Comparison of ENCODE assay signal across 9 mouse cellular contexts in genomic region chr3:31308906-31309305, GRCm38 (mm10). TPM values are rescaled to one million over a fixed set of nuclear protein-coding genes. Genes with fewer than 3 reads are reported as not detected.
A peak's percentile ranks its signal among the peaks of the same experiment; 100 is the strongest.
DNase-seq lines count a peak whose midpoint lies in the region; ATAC-seq and TF ChIP-seq lines count a peak whose summit lies in the region.
"Had no signal": no experiment of that assay in that cellular context is flagged by ENCODE, and none has a peak within 500 bp of the region (broad histone marks: within the 10 kb centered on the region; RNA-seq: fewer than 3 reads in every experiment).

No protein-coding gene starts in this region.

- 2% methylated on average over 14 of the region's 14 CpGs for WGBS in embryonic facial prominence, embryonic 14.5 days
- 2% methylated on average over 14 of the region's 14 CpGs for WGBS in hindbrain, embryonic 16.5 days
- 2% methylated on average over 14 of the region's 14 CpGs for WGBS in midbrain, embryonic 10.5 days

- intact Hi-C loops in left cerebral cortex, adult 2 months (cut with DNase I) = loop anchor here (2.0 kb wide), 1 partner anchor 88 kb away; no protein-coding TSS in a partner anchor
- intact Hi-C loops in left cerebral cortex, postnatal 25 days (cut with DNase I) = loop anchor here (1.0 to 5.0 kb wide), 5 partner anchors 20 to 217 kb away; partner anchors contain the start of gene Cldn11

- H3K4me2 ChIP-seq in embryonic facial prominence, embryonic 14.5 days (ENCODE audit: low read depth, low read length) = peak overlapping the region; percentile 33; the same call in 1 of the 2 replicates
- H3K4me2 ChIP-seq in hindbrain, embryonic 16.5 days (ENCODE audit: low read length) = peak overlapping the region; percentile 66
- H3K4me2 ChIP-seq: limb, embryonic 15.5 days had no signal

- 0 out of 2 replicates have a peak, but pooled peaks cover 3% of the 10 kb centered on the region for H3K4me1 ChIP-seq in embryonic facial prominence, embryonic 14.5 days (ENCODE audit: control insufficient read depth, insufficient read depth, low read length)
- H3K4me1 ChIP-seq in hindbrain, embryonic 16.5 days (ENCODE audit: control insufficient read depth, insufficient read depth, low read depth, low read length) = peaks cover 4% of the 10 kb centered on the region; the same call in 1 of the 2 replicates
- peaks cover 17% of the 10 kb centered on the region for H3K4me1 ChIP-seq in midbrain, embryonic 10.5 days

- peaks cover 39% of the 10 kb centered on the region for H3K27me3 ChIP-seq in embryonic facial prominence, embryonic 14.5 days (replicated peaks; ENCODE audit: control insufficient read depth, insufficient read depth, low read length)
- H3K27me3 ChIP-seq in hindbrain, embryonic 16.5 days (replicated peaks; ENCODE audit: control insufficient read depth, insufficient read depth, low read length) = no peaks in the 10 kb centered on the region
- peaks cover 37% of the 10 kb centered on the region for H3K27me3 ChIP-seq in midbrain, embryonic 10.5 days (ENCODE audit: low read depth, poor library complexity, severe bottlenecking)

- peak; percentile 53; the same call in 1 of the 2 replicates for ATAC-seq in embryonic facial prominence, embryonic 14.5 days (ENCODE audit: low read depth)
- ATAC-seq in hindbrain, embryonic 16.5 days = 0 out of 2 replicates have a peak, but pooled peaks have one; percentile 2

- peak overlapping the region; percentile 96 for H3K27ac ChIP-seq in left cerebral cortex, adult 2 months
- no peak overlapping the region for H3K27ac ChIP-seq in embryonic facial prominence, embryonic 14.5 days (replicated peaks; ENCODE audit: low read depth, low read length)
- peak overlapping the region; percentile 21; the same call in 1 of the 2 replicates for H3K27ac ChIP-seq in hindbrain, embryonic 16.5 days (ENCODE audit: low read depth, low read length)
- no peak overlapping the region for H3K27ac ChIP-seq in midbrain, embryonic 10.5 days (replicated peaks)
- H3K27ac ChIP-seq: limb, embryonic 15.5 days had no signal

- DNase-seq in left cerebral cortex, adult 2 months (ENCODE audit: extremely low spot score in 1 of 2, low spot score in 2 of 2) = no peak
- no peak for DNase-seq in left cerebral cortex, postnatal 25 days (ENCODE audit: low spot score in 2 of 2)
- DNase-seq in ZHBTc4 (ENCODE audit: low read depth, low spot score) = peak; percentile 80
- peak; percentile 66 for DNase-seq in embryonic facial prominence, embryonic 14.5 days (ENCODE audit: low spot score)
- DNase-seq in midbrain, embryonic 10.5 days (ENCODE audit: low spot score) = peak; percentile 75
- DNase-seq in urinary bladder, postnatal 4 days (ENCODE audit: low spot score in 2 of 2) = peak; percentile 25 to 67
- no peak for DNase-seq in B cell, adult 2 months

- no peaks in the 10 kb centered on the region for H3K9me3 ChIP-seq in embryonic facial prominence, embryonic 14.5 days (ENCODE audit: control insufficient read depth, low read length)
- no peaks in the 10 kb centered on the region for H3K9me3 ChIP-seq in hindbrain, embryonic 16.5 days (ENCODE audit: control insufficient read depth, low read length)
- no peaks in the 10 kb centered on the region for H3K9me3 ChIP-seq in midbrain, embryonic 10.5 days (replicated peaks)
- H3K9me3 ChIP-seq: limb, embryonic 15.5 days had no signal

- peak overlapping the region; percentile 75 for H3K4me3 ChIP-seq in left cerebral cortex, adult 2 months
- peak overlapping the region; percentile 25; the same call in 1 of the 2 replicates for H3K4me3 ChIP-seq in embryonic facial prominence, embryonic 14.5 days (ENCODE audit: low read depth, low read length)
- H3K4me3 ChIP-seq in hindbrain, embryonic 16.5 days (ENCODE audit: low read length) = peak overlapping the region; percentile 66
- H3K4me3 ChIP-seq in midbrain, embryonic 10.5 days = peak overlapping the region; percentile 64
- H3K4me3 ChIP-seq: limb, embryonic 15.5 days had no signal

- no peak overlapping the region for H3K9ac ChIP-seq in embryonic facial prominence, embryonic 14.5 days (ENCODE audit: low read depth, low read length)
- H3K9ac ChIP-seq in hindbrain, embryonic 16.5 days (ENCODE audit: low read depth, low read length) = peak overlapping the region; percentile 75
- H3K9ac ChIP-seq: limb, embryonic 15.5 days had no signal

- H3K36me3 ChIP-seq in embryonic facial prominence, embryonic 14.5 days (ENCODE audit: control insufficient read depth, insufficient read depth, low read length) = no peaks in the 10 kb centered on the region
- no peaks in the 10 kb centered on the region for H3K36me3 ChIP-seq in hindbrain, embryonic 16.5 days (ENCODE audit: control insufficient read depth, insufficient read depth, low read length)
- no peaks in the 10 kb centered on the region for H3K36me3 ChIP-seq in midbrain, embryonic 10.5 days
- H3K36me3 ChIP-seq: limb, embryonic 15.5 days had no signal

- no peak for TF ChIP-seq CTCF in left cerebral cortex, adult 2 months (IDR thresholded peaks at IDR 0.05)

RNA-seq across cellular contexts. Expression of gene Slc7a14, which starts 1.3 kb away (rescaled TPM):
- total RNA-seq in left cerebral cortex, adult 2 months (2021) = 10 to 100 TPM; 61.3 to 62.1 TPM
- 10 to 100 TPM; 52.1 to 52.6 TPM for total RNA-seq in left cerebral cortex, postnatal 25 days (2021)
- polyA plus RNA-seq in embryonic facial prominence, embryonic 14.5 days (2014; fragmentation: Nextera tagmentation; extraction: Ambion mirVana) = 0.43 and 0.47 TPM in 2 replicates
- polyA plus RNA-seq in hindbrain, embryonic 16.5 days (2015; fragmentation: Nextera tagmentation; extraction: Ambion mirVana) = 6.8 and 8.2 TPM in 2 replicates
- polyA plus RNA-seq in midbrain, embryonic 10.5 days (2016; fragmentation: Nextera tagmentation; extraction: Ambion mirVana) = 0.39 and 0.53 TPM in 2 replicates

Comparison
In these comparisons a context has a peak if more than half of its experiments do, and no peak if none do; other contexts are left out.
1. DNase-seq: peak in ZHBTc4 (single experiment), embryonic facial prominence, embryonic 14.5 days (single experiment), midbrain, embryonic 10.5 days (single experiment) and urinary bladder, postnatal 4 days (2 of 2); none in left cerebral cortex, adult 2 months (0 of 2), left cerebral cortex, postnatal 25 days (0 of 2) and B cell, adult 2 months (0 of 2).
2. H3K27ac ChIP-seq: peak in left cerebral cortex, adult 2 months (single experiment) and hindbrain, embryonic 16.5 days (single experiment); none in embryonic facial prominence, embryonic 14.5 days (single experiment) and midbrain, embryonic 10.5 days (single experiment).
3. H3K4me3 ChIP-seq: peak in every context shown above with its lines; median percentile 75 in left cerebral cortex, adult 2 months; 66 in hindbrain, embryonic 16.5 days; 64 in midbrain, embryonic 10.5 days; 25 in embryonic facial prominence, embryonic 14.5 days.